Mouse (Mus musculus) liver, embryonic 14.5 days (tissue): ENCODE data around the gene Hsp90ab1.

Source experiments
- CTCF ChIP-seq: IDR thresholded peaks from 2 replicates; pipeline ENCODE4 v1.5.1; 2016; ENCODE audit warnings: antibody characterized with exemption, low read depth, control low read depth
- EP300 ChIP-seq: IDR thresholded peaks from 2 replicates; pipeline ENCODE4 v1.6.1; 2016; ENCODE audit warnings: antibody characterized with exemption, low read depth

- no peak for TF ChIP-seq CTCF
- no peak for TF ChIP-seq EP300
Observed at GRCm38 (mm10) chr17:45568990-45569389, 4.1 kb downstream of the Hsp90ab1 start.
